Mouse (Mus musculus) ES-E14 (cell line): ENCODE data around the gene Slc30a3.

Experiments used
- CHD2 ChIP-seq: IDR thresholded peaks from 2 replicates; pipeline ENCODE4 v1.6.1; 2014; ENCODE audit warnings: mild to moderate bottlenecking, low read depth, low read length, inconsistent platforms
- ZC3H11A ChIP-seq: IDR thresholded peaks from 2 replicates; pipeline ENCODE4 v1.6.1; 2012; ENCODE audit warnings: low read depth, mild to moderate bottlenecking, inconsistent platforms, low read length, borderline replicate concordance

DNA sequence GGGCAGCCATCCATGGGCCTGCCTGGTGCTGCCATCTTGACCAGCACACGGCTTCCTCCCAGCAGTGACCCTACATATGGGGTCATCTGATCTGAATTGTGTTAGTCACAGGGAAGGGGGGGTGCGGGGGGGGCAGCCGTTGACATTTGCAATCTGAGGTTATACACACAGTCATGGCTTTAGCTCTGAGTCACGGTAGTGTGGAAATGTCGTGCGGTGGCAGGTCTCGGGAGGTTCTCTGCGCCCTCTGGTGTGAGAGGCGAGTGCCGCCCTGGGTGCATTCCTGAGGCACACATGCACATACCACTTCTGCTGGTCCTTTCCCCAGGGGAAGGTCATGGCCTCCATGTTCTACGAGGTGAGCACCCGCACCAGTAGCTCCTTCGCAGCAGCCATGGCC, 31.7 kb downstream of the Slc30a3 start:
- TF ChIP-seq ZC3H11A: no peak
- no peak for TF ChIP-seq CHD2
